Mouse (Mus musculus) hindbrain, embryonic 15.5 days (tissue): Measurements from ENCODE around the gene Mpeg1. TPM values are rescaled to one million over a fixed set of nuclear protein-coding genes. Genes with fewer than 3 reads are reported as not detected.

Experiments
- ATAC-seq: fragments of 200-750 bp; cut with Nextera tagmentation; 2 replicates; pipeline ENCODE4 v1.8.0; 2017; ENCODE audit warnings: low read depth, moderate number of reproducible peaks, moderate TSS enrichment; ENCODE audit not compliant: low FRiP score
- H3K27ac ChIP-seq: fragments of 300-500 bp; sonication (generic); replicated peaks from 2 replicates; pipeline ENCODE4 v1.5.1; 2015; ENCODE audit warnings: mild to moderate bottlenecking, inconsistent platforms
- H3K27me3 ChIP-seq: fragments of 300-500 bp; sonication (generic); 2 replicates; pipeline ENCODE4 v1.6.1; 2015; ENCODE audit warnings: control low read depth, inconsistent platforms
- H3K36me3 ChIP-seq: fragments of 300-500 bp; sonication (generic); 2 replicates; pipeline ENCODE4 v1.6.1; 2015; ENCODE audit warnings: control low read depth, inconsistent platforms
- H3K4me1 ChIP-seq: fragments of 300-500 bp; sonication (generic); replicated peaks from 2 replicates; pipeline ENCODE4 v1.6.1; 2015; ENCODE audit warnings: control low read depth, inconsistent platforms
- H3K4me2 ChIP-seq: fragments of 300-500 bp; sonication (generic); 2 replicates; pipeline ENCODE4 v1.6.1; 2015; ENCODE audit warnings: moderate library complexity, mild to moderate bottlenecking, inconsistent platforms
- H3K4me3 ChIP-seq: fragments of 300-500 bp; sonication (generic); 2 replicates; pipeline ENCODE4 v1.5.1; 2015; ENCODE audit warnings: mild to moderate bottlenecking, inconsistent platforms
- H3K9ac ChIP-seq: fragments of 300-500 bp; sonication (generic); 2 replicates; pipeline ENCODE4 v1.6.1; 2015; ENCODE audit warnings: inconsistent platforms
- H3K9me3 ChIP-seq: fragments of 300-500 bp; sonication (generic); 2 replicates; pipeline ENCODE4 v1.6.1; 2016; ENCODE audit warnings: control low read depth, inconsistent platforms
- WGBS: fragments of 180-500 bp; shearing (Covaris S2); methylation state at CpG from one replicate; pipeline ENCODE4 v1.1.7; 2015; 5-methylcytosine and 5-hydroxymethylcytosine counted together
- polyA plus RNA-seq: library from polyadenylated mRNA; unstranded; fragments of >200 nt; fragmentation: Nextera tagmentation; extraction: Ambion mirVana; gene quantifications from 2 replicates; pipeline ENCODE4 v1.2.1, GENCODE M21; 2015

Gene Mpeg1
- polyA plus RNA-seq, 1 experiment from 2014 or later: 0.61 TPM

DNA sequence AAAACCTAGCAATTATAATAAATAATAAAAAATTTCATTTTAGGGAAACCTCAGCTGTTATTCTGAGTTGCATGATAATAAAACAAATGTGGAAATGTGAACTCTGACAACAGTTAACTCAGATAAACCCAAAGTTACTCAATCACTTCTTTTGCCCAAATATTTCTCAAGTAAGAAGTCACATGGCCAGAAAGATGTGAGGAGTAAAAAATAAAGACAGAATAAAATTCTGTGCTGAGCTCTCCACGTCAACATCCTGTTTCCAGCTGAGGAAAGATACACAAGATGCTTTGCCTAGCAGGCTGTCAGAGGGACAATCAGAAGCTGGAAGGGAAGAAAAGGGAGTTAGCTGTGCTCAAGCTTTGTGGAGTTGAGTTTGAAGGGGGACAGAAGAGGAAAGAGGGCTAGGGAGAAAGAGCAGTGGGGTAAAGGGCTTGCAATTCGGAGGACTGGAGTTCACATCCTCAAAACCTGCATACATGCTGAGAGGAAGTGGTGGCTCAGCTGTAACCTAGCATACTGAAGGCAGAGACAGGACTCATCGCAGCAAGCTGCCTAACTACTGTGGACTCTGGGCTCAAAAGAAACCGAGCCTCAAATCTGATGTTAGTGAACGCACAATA is 20.4 kb upstream of the Mpeg1 start:
- Histone ChIP-seq H3K4me3 (no peak overlapping the region), H3K4me2 (no peak overlapping the region), H3K27ac (no peak overlapping the region), H3K9ac (no peak overlapping the region), H3K9me3 (no peaks in the 10 kb centered on the region), H3K27me3 (no peaks in the 10 kb centered on the region), H3K4me1 (no peaks in the 10 kb centered on the region), H3K36me3 (no peaks in the 10 kb centered on the region)
- ATAC-seq: no peak
- 75% methylated on average over 5 of the region's 5 CpGs for WGBS

DNA sequence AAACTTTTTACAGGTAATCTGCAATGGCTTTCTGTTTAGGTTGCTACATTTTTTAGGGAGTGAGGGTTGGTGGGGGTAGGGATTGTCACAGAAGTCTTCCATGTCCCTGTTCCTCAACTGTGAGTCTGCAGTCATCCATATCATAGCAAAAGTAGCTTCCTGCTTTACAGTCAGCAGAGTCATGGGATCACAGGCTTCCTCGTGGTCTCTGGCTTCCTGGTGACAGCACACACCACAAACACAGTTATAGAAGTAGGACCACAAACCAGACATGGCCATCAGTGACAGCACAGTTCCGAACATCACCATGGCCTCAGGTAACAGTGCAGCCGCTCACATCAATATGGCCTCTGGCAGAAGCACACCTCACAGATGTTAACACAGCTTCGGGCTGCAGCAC is 18.0 kb upstream of the Mpeg1 start:
- 84% methylated on average over 4 of the region's 4 CpGs for WGBS
- Histone ChIP-seq H3K4me2 (no peak overlapping the region), H3K4me1 (no peaks in the 10 kb centered on the region), H3K36me3 (no peaks in the 10 kb centered on the region), H3K9me3 (no peaks in the 10 kb centered on the region), H3K9ac (no peak overlapping the region), H3K4me3 (no peak overlapping the region), H3K27me3 (no peaks in the 10 kb centered on the region), H3K27ac (no peak overlapping the region)
- ATAC-seq: no peak

DNA sequence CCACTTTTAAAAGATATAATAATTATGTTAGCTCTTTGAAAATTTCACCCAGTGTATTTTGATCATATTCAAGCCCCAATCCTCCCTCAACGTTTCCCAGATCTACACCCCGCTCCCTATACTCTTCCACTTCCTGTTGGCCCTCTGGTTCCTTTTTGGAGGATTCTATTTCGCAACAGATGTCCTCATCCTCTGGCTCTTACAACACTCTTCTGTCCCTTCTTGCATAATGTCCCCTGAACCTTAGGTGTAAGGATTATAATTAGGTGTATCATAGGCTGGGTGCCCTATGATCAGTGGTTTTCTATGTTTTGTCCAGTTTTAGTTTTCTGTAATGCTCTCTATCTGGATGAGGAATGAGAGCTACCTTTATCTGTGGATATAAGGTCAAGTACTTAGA is 15.6 kb upstream of the Mpeg1 start:
- H3K4me3 ChIP-seq: no peak overlapping the region
- no peak for ATAC-seq
- no peaks in the 10 kb centered on the region for H3K9me3 ChIP-seq
- no peak overlapping the region for H3K27ac ChIP-seq
- H3K27me3 ChIP-seq: no peaks in the 10 kb centered on the region
- H3K4me2 ChIP-seq: no peak overlapping the region
- no peaks in the 10 kb centered on the region for H3K36me3 ChIP-seq
- WGBS: 81% methylated on average over 3 of the region's 3 CpGs
- no peak overlapping the region for H3K9ac ChIP-seq
- no peaks in the 10 kb centered on the region for H3K4me1 ChIP-seq

GRCm38 (mm10) chr19:12457401-12458066 is 3.0 kb upstream of the Mpeg1 start:
- Histone ChIP-seq H3K27ac (no peak overlapping the region), H3K27me3 (no peaks in the 10 kb centered on the region), H3K9ac (no peak overlapping the region), H3K4me2 (no peak overlapping the region), H3K4me3 (no peak overlapping the region), H3K9me3 (no peaks in the 10 kb centered on the region), H3K4me1 (no peaks in the 10 kb centered on the region), H3K36me3 (no peaks in the 10 kb centered on the region)
- 86% methylated on average over 12 of the region's 12 CpGs for WGBS
- ATAC-seq: no peak

GRCm38 (mm10) chr19:12459516-12459915 is 1.1 kb upstream of the Mpeg1 start:
- Histone ChIP-seq H3K36me3 (no peaks in the 10 kb centered on the region), H3K9me3 (no peaks in the 10 kb centered on the region), H3K27ac (no peak overlapping the region), H3K9ac (no peak overlapping the region), H3K4me3 (no peak overlapping the region), H3K4me1 (no peaks in the 10 kb centered on the region), H3K27me3 (no peaks in the 10 kb centered on the region), H3K4me2 (no peak overlapping the region)
- no peak for ATAC-seq
- 89% methylated on average over 4 of the region's 4 CpGs for WGBS

GRCm38 (mm10) chr19:12462851-12463721 is 2.5 kb downstream of the Mpeg1 start:
- Histone ChIP-seq H3K36me3 (peaks cover 7% of the 10 kb centered on the region), H3K27me3 (no peaks in the 10 kb centered on the region), H3K4me3 (no peak overlapping the region)

DNA sequence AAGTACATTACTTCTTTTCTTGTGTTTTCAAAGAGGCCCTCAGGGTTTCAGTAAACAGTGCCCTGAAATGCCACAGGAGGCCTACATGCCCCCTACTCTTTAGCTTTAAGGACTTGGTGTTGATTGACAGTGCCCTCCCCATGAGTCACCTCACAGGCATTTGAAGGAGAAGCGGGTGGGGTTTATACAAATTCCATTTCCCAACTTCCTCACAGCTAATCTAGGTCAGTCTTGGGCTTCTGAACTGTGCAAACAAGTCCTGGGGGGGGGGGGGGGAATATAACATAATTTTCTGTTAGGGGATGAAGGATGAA is 3.1 kb downstream of the Mpeg1 start:
- ATAC-seq: no peak
- 50% methylated on average over 1 of the region's 1 CpGs for WGBS
- Histone ChIP-seq H3K4me1 (no peaks in the 10 kb centered on the region), H3K4me3 (no peak overlapping the region), H3K9me3 (no peaks in the 10 kb centered on the region), H3K27me3 (no peaks in the 10 kb centered on the region), H3K36me3 (peaks cover 12% of the 10 kb centered on the region), H3K9ac (no peak overlapping the region), H3K4me2 (no peak overlapping the region), H3K27ac (no peak overlapping the region)

More at GRCm38 (mm10) chr19:12462851-12463721, 2.5 kb downstream of the Mpeg1 start:
- Histone ChIP-seq H3K4me2 (no peak overlapping the region), H3K4me1 (no peaks in the 10 kb centered on the region), H3K27ac (no peak overlapping the region), H3K9me3 (no peaks in the 10 kb centered on the region), H3K9ac (no peak overlapping the region)
- no peak for ATAC-seq
- WGBS: 77% methylated on average over 7 of the region's 7 CpGs

DNA sequence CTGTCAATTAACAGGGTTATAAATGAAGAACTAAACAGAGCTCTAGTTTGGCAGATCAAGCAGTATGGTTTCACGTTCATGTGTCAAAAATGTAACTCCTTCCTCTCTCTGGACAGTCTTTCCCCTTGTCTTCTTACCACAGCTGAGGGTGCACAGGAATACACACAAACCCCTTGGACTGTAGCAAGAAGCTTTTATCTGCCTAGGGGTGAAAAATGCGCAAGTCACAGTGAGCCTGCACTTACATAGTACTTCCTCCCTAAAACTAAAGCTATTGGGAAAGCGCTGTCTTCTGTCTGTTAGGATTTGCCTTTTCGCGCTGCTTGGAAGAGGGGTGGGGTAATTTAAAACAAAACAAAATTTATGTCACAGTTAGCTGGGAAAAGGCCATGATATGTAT is 3.5 kb downstream of the Mpeg1 start:
- Histone ChIP-seq H3K36me3 (peaks cover 17% of the 10 kb centered on the region), H3K4me3 (no peak overlapping the region), H3K27me3 (no peaks in the 10 kb centered on the region), H3K9me3 (no peaks in the 10 kb centered on the region), H3K27ac (no peak overlapping the region), H3K4me1 (no peaks in the 10 kb centered on the region), H3K9ac (no peak overlapping the region), H3K4me2 (no peak overlapping the region)
- no peak for ATAC-seq
- WGBS: 79% methylated on average over 5 of the region's 5 CpGs

DNA sequence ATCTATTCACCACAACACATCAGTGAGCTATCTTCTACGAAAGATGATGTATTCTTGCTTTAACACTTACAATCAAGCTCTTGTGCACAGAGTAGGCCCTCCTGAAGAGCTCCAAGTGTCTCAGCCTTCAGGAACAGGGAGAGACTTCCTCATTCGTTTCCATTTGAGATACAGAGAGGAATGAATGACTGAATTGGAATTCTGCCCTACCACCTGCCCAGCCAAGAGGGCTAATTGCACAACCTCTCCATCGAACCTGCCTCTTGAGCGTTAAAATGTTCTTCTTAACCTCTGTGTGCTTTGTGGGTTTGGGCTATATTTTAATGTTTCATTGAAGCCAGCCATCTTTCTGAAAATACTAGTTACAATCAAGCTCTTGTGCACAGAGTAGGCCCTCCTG is 4.1 kb downstream of the Mpeg1 start:
- H3K9me3 ChIP-seq: no peaks in the 10 kb centered on the region
- no peak overlapping the region for H3K27ac ChIP-seq
- no peak overlapping the region for H3K4me3 ChIP-seq
- H3K9ac ChIP-seq: no peak overlapping the region
- H3K4me1 ChIP-seq: no peaks in the 10 kb centered on the region
- H3K27me3 ChIP-seq: no peaks in the 10 kb centered on the region
- ATAC-seq: no peak
- WGBS: 78% methylated on average over 4 of the region's 4 CpGs
- H3K36me3 ChIP-seq: peaks cover 22% of the 10 kb centered on the region
- H3K4me2 ChIP-seq: no peak overlapping the region

GRCm38 (mm10) chr19:12465530-12466144 is 5.1 kb downstream of the Mpeg1 start:
- H3K4me1 ChIP-seq: no peaks in the 10 kb centered on the region
- no peak overlapping the region for H3K27ac ChIP-seq
- H3K4me2 ChIP-seq: no peak overlapping the region
- no peaks in the 10 kb centered on the region for H3K9me3 ChIP-seq
- 0 out of 2 replicates have a peak, but pooled peaks have one; percentile 25 for ATAC-seq
- no peaks in the 10 kb centered on the region for H3K27me3 ChIP-seq
- H3K4me3 ChIP-seq: no peak overlapping the region
- 91% methylated on average over 10 of the region's 10 CpGs for WGBS
- peaks cover 25% of the 10 kb centered on the region for H3K36me3 ChIP-seq
- no peak overlapping the region for H3K9ac ChIP-seq

DNA sequence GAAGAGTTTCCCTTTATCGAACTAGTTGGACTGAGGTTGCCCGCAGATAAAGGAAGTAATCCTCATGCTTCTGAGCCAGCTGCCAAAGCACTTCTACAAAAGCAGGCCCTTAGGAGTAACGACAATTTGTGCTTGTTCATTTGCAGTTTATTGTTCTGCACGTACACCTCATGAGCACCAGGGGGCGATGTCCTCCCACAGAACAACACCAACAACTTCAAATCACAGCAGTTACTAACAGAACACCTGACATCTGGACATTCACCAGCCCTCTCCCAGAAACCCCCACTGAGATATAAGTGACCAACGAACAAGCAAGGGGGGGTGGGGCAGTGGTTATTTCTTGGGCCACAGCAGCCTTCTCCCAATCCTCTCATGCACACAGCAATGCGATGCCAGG is 5.6 kb downstream of the Mpeg1 start:
- H3K4me3 ChIP-seq: no peak overlapping the region
- 28% methylated on average over 7 of the region's 7 CpGs for WGBS
- H3K9ac ChIP-seq: no peak overlapping the region
- H3K9me3 ChIP-seq: no peaks in the 10 kb centered on the region
- H3K4me2 ChIP-seq: no peak overlapping the region
- no peaks in the 10 kb centered on the region for H3K4me1 ChIP-seq
- H3K27me3 ChIP-seq: no peaks in the 10 kb centered on the region
- H3K27ac ChIP-seq: no peak overlapping the region
- peaks cover 29% of the 10 kb centered on the region for H3K36me3 ChIP-seq
- ATAC-seq: peak; percentile 16; the same call in 1 of the 2 replicates

- Histone ChIP-seq H3K4me3 (no peak overlapping the region), H3K27me3 (no peaks in the 10 kb centered on the region), H3K9ac (no peak overlapping the region), H3K36me3 (peaks cover 36% of the 10 kb centered on the region), H3K4me2 (no peak overlapping the region), H3K9me3 (no peaks in the 10 kb centered on the region), H3K27ac (no peak overlapping the region), H3K4me1 (no peaks in the 10 kb centered on the region)
- no peak for ATAC-seq
- 78% methylated on average over 5 of the region's 5 CpGs for WGBS
Measured at GRCm38 (mm10) chr19:12467436-12467835, 6.9 kb downstream of the Mpeg1 start.
